Mouse (Mus musculus) ES-E14 (cell line): Measurements from ENCODE around the gene Ptcra. TPM values are rescaled to one million over a fixed set of nuclear protein-coding genes. Genes with fewer than 3 reads are reported as not detected.

Experiments
- DNase-seq: peaks from one replicate; pipeline ENCODE4 v3.0.0-alpha.2; 2013; ENCODE audit warnings: low read depth, low spot score
- H3K27ac ChIP-seq: 2 replicates; pipeline ENCODE4 v1.5.1; 2012; ENCODE audit warnings: low read depth, mild to moderate bottlenecking, low read length, moderate library complexity, mixed read lengths; ENCODE audit not compliant: poor library complexity, insufficient read depth, severe bottlenecking
- H3K36me3 ChIP-seq: 2 replicates; pipeline ENCODE4 v1.6.1; 2012; ENCODE audit warnings: mild to moderate bottlenecking, low read length, moderate library complexity, mixed read lengths; ENCODE audit not compliant: control insufficient read depth, poor library complexity, insufficient read depth, severe bottlenecking
- H3K4me1 ChIP-seq, 2 experiments: fragments of 150-350 bp in 1 of 2; sonication (generic) in 1 of 2; 2 replicates each; pipeline ENCODE4 v1.6.1; 2012; ENCODE audit warnings: low read length in 2 of 2, mild to moderate bottlenecking in 1 of 2, mixed read lengths in 1 of 2; ENCODE audit not compliant: control insufficient read depth in 2 of 2, insufficient read depth in 2 of 2, poor library complexity in 1 of 2
- H3K4me3 ChIP-seq, 2 experiments: fragments of 150-350 bp in 1 of 2; sonication (generic) in 1 of 2; 2 replicates each; pipeline ENCODE4 v1.5.1; 2012; ENCODE audit warnings: low read length in 2 of 2, low read depth in 1 of 2, mild to moderate bottlenecking in 1 of 2, mixed read lengths in 1 of 2; ENCODE audit not compliant: insufficient read depth in 1 of 2, poor library complexity in 1 of 2, severe bottlenecking in 1 of 2
- H3K9ac ChIP-seq: 2 replicates; pipeline ENCODE4 v1.6.1; 2012; ENCODE audit warnings: low read depth, mild to moderate bottlenecking, low read length, mixed read lengths; ENCODE audit not compliant: poor library complexity, insufficient read depth, severe bottlenecking
- H3K9me3 ChIP-seq: fragments of 150-350 bp; sonication (generic); 2 replicates; pipeline ENCODE4 v1.6.1; 2012; ENCODE audit warnings: low read depth, mild to moderate bottlenecking, low read length; ENCODE audit not compliant: control insufficient read depth, insufficient read depth
- CHD2 ChIP-seq: IDR thresholded peaks from 2 replicates; pipeline ENCODE4 v1.6.1; 2014; ENCODE audit warnings: mild to moderate bottlenecking, low read depth, low read length, inconsistent platforms
- HCFC1 ChIP-seq: IDR thresholded peaks from 2 replicates; pipeline ENCODE4 v1.6.1; 2012; ENCODE audit warnings: low read length, inconsistent platforms, borderline replicate concordance; ENCODE audit not compliant: insufficient read depth
- MAFK ChIP-seq: IDR thresholded peaks from 2 replicates; pipeline ENCODE4 v1.6.1; 2014; ENCODE audit warnings: mild to moderate bottlenecking, low read depth, low read length, inconsistent platforms; ENCODE audit not compliant: insufficient read depth
- ZC3H11A ChIP-seq: IDR thresholded peaks from 2 replicates; pipeline ENCODE4 v1.6.1; 2012; ENCODE audit warnings: low read depth, mild to moderate bottlenecking, inconsistent platforms, low read length, borderline replicate concordance
- ZNF384 ChIP-seq: IDR thresholded peaks from 2 replicates; pipeline ENCODE4 v1.6.1; 2012; ENCODE audit warnings: low read depth, low read length, inconsistent platforms
- in situ Hi-C, 2 experiments: fragments of 600-800 bp; cut with MboI; formaldehyde crosslinking; loops; one replicate each; pipeline ENCODE4 v1.15.1; 2025; ENCODE audit warnings: low sequenced_read_pairs in 2 of 2, inconsistent platforms in 1 of 2; ENCODE audit not compliant: unreplicated experiment in 2 of 2
- total RNA-seq: library from RNA; depleted of rRNA; stranded (reverse); fragments of 300-350 nt; gene quantifications from 2 replicates; pipeline ENCODE4 v1.2.3, GENCODE M21; 2012

The Ptcra gene
- total RNA-seq, 1 experiment, result 2.2 TPM

- peaks cover 0 to 3% of the 10 kb centered on the region in 2 experiments; a peak in 1 of 4 replicates for H3K4me1 ChIP-seq
- H3K36me3 ChIP-seq, result peaks cover 16% of the 10 kb centered on the region; the same call in 1 of the 2 replicates
- H3K9ac ChIP-seq, result no peak overlapping the region
- H3K9me3 ChIP-seq, result no peaks in the 10 kb centered on the region
- in situ Hi-C loops, result no loop called here
- no peak for TF ChIP-seq ZC3H11A
- TF ChIP-seq MAFK, result no peak
- TF ChIP-seq HCFC1, result no peak
- no peak for TF ChIP-seq ZNF384
- H3K27ac ChIP-seq, result no peak overlapping the region
- no peak for DNase-seq
- H3K4me3 ChIP-seq, result no peak overlapping the region
These were observed 22.2 kb downstream of the Ptcra start for GRCm38 (mm10) chr17:46741305-46741704.

- DNase-seq, result peak; percentile 77
- no peak overlapping the region for H3K27ac ChIP-seq
These were observed 27.4 kb downstream of the Ptcra start for GRCm38 (mm10) chr17:46736160-46736559.

GRCm38 (mm10) chr17:46735287-46735686, 28.2 kb downstream of the Ptcra start:
- Histone ChIP-seq H3K4me3 (no peak overlapping the region), H3K9me3 (no peaks in the 10 kb centered on the region), H3K9ac (no peak overlapping the region), H3K27ac (no peak overlapping the region), H3K36me3 (peaks cover 4% of the 10 kb centered on the region; the same call in 1 of the 2 replicates), H3K4me1 (peaks cover 0 to 3% of the 10 kb centered on the region in 2 experiments; a peak in 1 of 4 replicates)
- no peak for DNase-seq
- TF ChIP-seq ZC3H11A, result no peak
- in situ Hi-C loops, result no loop called here

More at GRCm38 (mm10) chr17:46736160-46736559, 27.4 kb downstream of the Ptcra start:
- Histone ChIP-seq H3K36me3 (peaks cover 4% of the 10 kb centered on the region; the same call in 1 of the 2 replicates), H3K9ac (no peak overlapping the region), H3K4me3 (no peak overlapping the region), H3K4me1 (peaks cover 0 to 3% of the 10 kb centered on the region in 2 experiments; a peak in 1 of 4 replicates), H3K9me3 (no peaks in the 10 kb centered on the region)
- in situ Hi-C loops, result no loop called here
- TF ChIP-seq HCFC1 (no peak), CHD2 (no peak)

GRCm38 (mm10) chr17:46734055-46734454, 29.5 kb downstream of the Ptcra start:
- Histone ChIP-seq H3K9me3 (no peaks in the 10 kb centered on the region), H3K4me1 (peaks cover 2 to 3% of the 10 kb centered on the region in 2 experiments; a peak in 2 of 4 replicates), H3K9ac (no peak overlapping the region), H3K4me3 (no peak overlapping the region), H3K36me3 (peaks cover 4% of the 10 kb centered on the region; the same call in 1 of the 2 replicates), H3K27ac (no peak overlapping the region)
- DNase-seq, result no peak
- TF ChIP-seq ZNF384 (no peak), ZC3H11A (no peak), HCFC1 (no peak), MAFK (no peak), CHD2 (no peak)
- in situ Hi-C loops, result no loop called here

GRCm38 (mm10) chr17:46728904-46729318, 34.6 kb downstream of the Ptcra start, which contains the start of gene Gnmt:
Gnmt (minus strand) TSS chr17:46729168.
- Histone ChIP-seq H3K4me1 (peaks cover 0 to 2% of the 10 kb centered on the region in 2 experiments; a peak in 2 of 4 replicates), H3K9me3 (no peaks in the 10 kb centered on the region), H3K36me3 (no peaks in the 10 kb centered on the region; the same call in 1 of the 2 replicates), H3K27ac (no peak within 1 kb of the TSS), H3K4me3 (peak within 1 kb of the TSS; percentile 61 to 86), H3K9ac (peak within 1 kb of the TSS; percentile 8)
- in situ Hi-C loops, result no loop called here
- no peak for DNase-seq
- no peak for TF ChIP-seq MAFK
- TF ChIP-seq ZC3H11A, result no peak
- TF ChIP-seq ZNF384, result no peak
